Mouse (Mus musculus) cerebellum, adult 2 months (tissue): ENCODE data around the gene Gm45623. TPM values are rescaled to one million over a fixed set of nuclear protein-coding genes. Genes with fewer than 3 reads are reported as not detected.

Source experiments
- DNase-seq, 2 experiments: peaks; one replicate each; pipeline ENCODE4 v3.0.0; 2021
- H3K27ac ChIP-seq: fragments of 200-500 bp; 2 replicates; pipeline ENCODE4 v1.5.1; 2012; ENCODE audit warnings: low read length, control low read depth, inconsistent platforms; ENCODE audit not compliant: insufficient read depth
- H3K27me3 ChIP-seq: fragments of 200-500 bp; 2 replicates; pipeline ENCODE4 v1.6.1; 2012; ENCODE audit warnings: inconsistent platforms, mild to moderate bottlenecking, low read length, moderate library complexity; ENCODE audit not compliant: control insufficient read depth, insufficient read depth
- H3K4me1 ChIP-seq: fragments of 200-500 bp; 2 replicates; pipeline ENCODE4 v1.6.1; 2011; ENCODE audit warnings: low read length; ENCODE audit not compliant: control insufficient read depth, insufficient read depth
- H3K4me3 ChIP-seq: fragments of 200-500 bp; replicated peaks from 2 replicates; pipeline ENCODE3; 2011; ENCODE audit warnings: mild to moderate bottlenecking, low read depth, low read length, control low read depth; ENCODE audit not compliant: insufficient read depth
- CTCF ChIP-seq: fragments of 200-500 bp; IDR thresholded peaks from 2 replicates; pipeline ENCODE4 v1.5.1; 2011; ENCODE audit warnings: low read depth, mild to moderate bottlenecking, control low read depth, low read length, moderate library complexity, borderline replicate concordance; ENCODE audit not compliant: insufficient read depth
- POLR2A ChIP-seq: fragments of 200-500 bp; IDR thresholded peaks from 2 replicates; pipeline ENCODE4 v1.6.1; 2011; ENCODE audit warnings: low read length, control low read depth, borderline replicate concordance; ENCODE audit not compliant: insufficient read depth
- WGBS: fragments of 180-500 bp; shearing (Covaris S2); methylation state at CpG from one replicate; pipeline ENCODE4 v1.1.7; 2018; 5-methylcytosine and 5-hydroxymethylcytosine counted together
- polyA plus RNA-seq: library from polyadenylated mRNA; depleted of rRNA; stranded (reverse); fragments of >200 nt; gene quantifications from 2 replicates; pipeline ENCODE4 v1.2.3, GENCODE M21; 2012

Gm45623 gene
- polyA plus RNA-seq, 1 experiment, result 1.6 TPM

GRCm38 (mm10) chr13:56747554-56747953, 6.1 kb downstream of the Gm45623 start:
- Histone ChIP-seq H3K27me3 (peaks cover 2% of the 10 kb centered on the region; the same call in 1 of the 2 replicates), H3K4me3 (no peak overlapping the region), H3K4me1 (no peaks in the 10 kb centered on the region), H3K27ac (no peak overlapping the region)
- no peak for DNase-seq
- no peak for TF ChIP-seq CTCF
- no peak for TF ChIP-seq POLR2A
- WGBS, result 79% methylated on average over 8 of the region's 8 CpGs

DNA sequence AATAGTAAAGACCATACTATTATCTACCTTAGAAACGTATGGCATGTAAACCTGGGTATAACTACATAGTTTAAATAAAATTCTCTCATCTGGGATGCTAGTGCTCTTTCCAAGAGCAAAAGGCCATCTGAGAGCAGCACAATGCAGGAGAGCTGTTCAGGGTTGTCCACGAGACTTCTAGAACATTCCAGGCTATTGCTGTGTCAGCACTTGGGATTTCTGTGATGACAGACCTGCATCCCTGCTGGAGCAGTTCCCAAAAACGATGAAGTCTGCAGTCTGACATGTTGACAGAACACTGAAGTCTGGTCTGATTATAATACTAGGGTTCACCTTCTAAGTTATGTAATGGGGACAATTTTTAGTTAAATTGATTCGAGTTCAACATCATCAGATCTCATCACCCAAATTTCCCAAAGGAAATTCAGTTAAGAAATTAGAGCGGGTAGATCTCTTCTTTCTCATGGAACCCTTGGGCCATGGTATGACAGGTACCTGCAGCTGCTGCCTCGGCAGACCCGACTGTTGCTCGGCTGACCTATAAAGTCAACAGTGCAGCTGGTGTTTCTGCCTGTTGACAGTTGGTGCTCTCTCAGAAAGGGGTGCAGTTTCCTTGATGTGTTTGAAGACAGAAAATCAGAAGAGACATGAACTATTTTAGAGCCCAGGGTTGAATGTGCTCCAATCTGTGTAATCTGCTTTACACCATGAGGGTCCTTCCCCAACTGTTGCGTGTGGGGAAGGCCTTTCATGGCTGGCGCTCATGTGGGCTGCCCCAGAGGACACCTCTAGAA, 6.7 kb downstream of the Gm45623 start:
- WGBS, result 74% methylated on average over 10 of the region's 10 CpGs
- Histone ChIP-seq H3K4me3 (no peak overlapping the region), H3K27ac (no peak overlapping the region), H3K4me1 (no peaks in the 10 kb centered on the region), H3K27me3 (peaks cover 2% of the 10 kb centered on the region; the same call in 1 of the 2 replicates)
- no peak for DNase-seq
- TF ChIP-seq CTCF (no peak), POLR2A (no peak)

DNA sequence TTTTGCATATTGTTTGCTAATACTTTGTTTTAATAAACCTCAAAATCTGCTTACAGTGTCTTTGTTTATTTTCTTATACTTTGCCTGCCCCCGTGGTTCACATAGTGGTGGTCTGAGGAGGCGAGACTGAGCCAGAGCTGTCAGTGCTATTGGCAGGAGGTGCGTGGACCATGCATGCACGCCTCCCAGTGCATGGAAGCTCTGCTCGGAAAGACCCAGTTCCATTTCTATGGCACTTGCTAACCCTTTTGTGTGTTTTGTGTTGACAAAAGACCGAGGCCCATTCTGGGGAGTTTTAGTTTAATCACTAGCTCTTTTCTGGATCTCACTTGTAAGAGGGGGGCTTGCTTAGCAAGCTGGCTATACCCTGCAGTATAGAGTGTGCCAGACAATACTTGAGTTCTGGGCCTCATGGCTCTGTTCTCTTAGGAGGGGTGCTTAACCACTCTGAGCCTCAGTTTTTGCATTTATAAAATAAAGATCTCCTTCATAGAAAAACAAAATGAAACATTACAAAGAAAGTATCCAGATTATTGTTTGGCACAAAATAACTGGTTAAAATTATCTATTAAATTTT, 11.2 kb downstream of the Gm45623 start:
- no peaks in the 10 kb centered on the region for H3K4me1 ChIP-seq
- WGBS, result 81% methylated on average over 6 of the region's 6 CpGs
- no peak for TF ChIP-seq CTCF
- H3K4me3 ChIP-seq, result no peak overlapping the region
- H3K27ac ChIP-seq, result no peak overlapping the region
- no peaks in the 10 kb centered on the region for H3K27me3 ChIP-seq
- DNase-seq, result no peak

DNA sequence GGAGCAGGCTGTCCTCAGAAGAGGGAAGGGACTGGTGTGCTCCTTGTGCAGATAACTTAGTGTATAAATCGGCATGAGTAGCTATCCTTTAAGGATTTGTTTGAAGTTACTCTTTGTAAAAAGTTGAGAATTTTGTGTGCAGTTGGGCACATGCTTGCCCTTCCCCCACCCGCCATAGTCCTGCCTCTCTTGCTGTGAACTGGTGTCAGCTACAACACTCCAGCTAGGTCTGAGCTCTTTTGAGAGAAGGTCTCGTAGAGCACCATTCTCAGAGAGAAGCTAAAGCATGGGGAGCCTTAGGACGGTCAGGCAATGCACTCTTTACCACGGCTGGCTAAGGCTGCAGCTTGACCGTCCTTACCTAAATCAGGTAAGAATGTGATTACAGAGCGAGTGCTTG, 11.9 kb downstream of the Gm45623 start:
- WGBS, result 91% methylated on average over 7 of the region's 7 CpGs
- H3K27ac ChIP-seq, result no peak overlapping the region
- DNase-seq, result no peak
- TF ChIP-seq CTCF (no peak), POLR2A (no peak)
- H3K27me3 ChIP-seq, result no peaks in the 10 kb centered on the region
- no peaks in the 10 kb centered on the region for H3K4me1 ChIP-seq
- no peak overlapping the region for H3K4me3 ChIP-seq

GRCm38 (mm10) chr13:56740496-56740895, 13.1 kb downstream of the Gm45623 start:
- Histone ChIP-seq H3K4me1 (no peaks in the 10 kb centered on the region), H3K27me3 (no peaks in the 10 kb centered on the region), H3K4me3 (no peak overlapping the region), H3K27ac (no peak overlapping the region)
- DNase-seq, result no peak
- TF ChIP-seq CTCF, result no peak
- no peak for TF ChIP-seq POLR2A
- 74% methylated on average over 6 of the region's 6 CpGs for WGBS

GRCm38 (mm10) chr13:56739556-56739955, 14.1 kb downstream of the Gm45623 start:
- no peak for DNase-seq
- no peak for TF ChIP-seq CTCF
- Histone ChIP-seq H3K27me3 (no peaks in the 10 kb centered on the region), H3K4me1 (no peaks in the 10 kb centered on the region), H3K4me3 (no peak overlapping the region), H3K27ac (no peak overlapping the region)
- WGBS, result 96% methylated on average over 5 of the region's 5 CpGs

GRCm38 (mm10) chr13:56735212-56735875, 18.3 kb downstream of the Gm45623 start:
- H3K4me3 ChIP-seq, result no peak overlapping the region
- no peaks in the 10 kb centered on the region for H3K4me1 ChIP-seq
- TF ChIP-seq CTCF (peak; percentile 59), POLR2A (no peak)
- 33% methylated on average over 6 of the region's 6 CpGs for WGBS
- DNase-seq, result peak in 1 of 2 experiments; percentile 32
- H3K27me3 ChIP-seq, result no peaks in the 10 kb centered on the region
- H3K27ac ChIP-seq, result no peak overlapping the region

- TF ChIP-seq POLR2A (no peak), CTCF (no peak)
- Histone ChIP-seq H3K4me3 (no peak overlapping the region), H3K27me3 (no peaks in the 10 kb centered on the region), H3K27ac (no peak overlapping the region), H3K4me1 (no peaks in the 10 kb centered on the region)
- 94% methylated on average over 4 of the region's 4 CpGs for WGBS
- no peak for DNase-seq
Observed at GRCm38 (mm10) chr13:56734617-56735016, 19.0 kb downstream of the Gm45623 start.
